Mouse (Mus musculus) midbrain, embryonic 14.5 days (tissue): ENCODE measurements at regions not wholly inside any gene's neighbourhood (a gene's known extent, or its start where the extent isn't known, plus 50 kb on each side); places are given as distances from the start of the nearest gene placed in this dataset.

Experiments
- ATAC-seq: fragments of 200-750 bp; cut with Nextera tagmentation; 2 replicates; pipeline ENCODE4 v1.8.0; 2017; ENCODE audit warnings: moderate number of reproducible peaks, moderate library complexity; ENCODE audit not compliant: low FRiP score, low TSS enrichment
- DNase-seq: peaks from one replicate; pipeline ENCODE4 v3.0.0-alpha.2; 2015
- H3K27ac ChIP-seq: fragments of 300-500 bp; sonication (generic); replicated peaks from 2 replicates; pipeline ENCODE4 v1.5.1; 2014; ENCODE audit warnings: mild to moderate bottlenecking, low read depth, low read length, moderate library complexity
- H3K27me3 ChIP-seq: fragments of 300-500 bp; sonication (generic); 2 replicates; pipeline ENCODE4 v1.6.1; 2014; ENCODE audit warnings: low read length, control low read depth, mixed read lengths; ENCODE audit not compliant: control insufficient read depth, insufficient read depth
- H3K36me3 ChIP-seq: fragments of 300-500 bp; sonication (generic); 2 replicates; pipeline ENCODE4 v1.6.1; 2014; ENCODE audit warnings: low read length, control low read depth; ENCODE audit not compliant: control insufficient read depth, insufficient read depth
- H3K4me1 ChIP-seq: fragments of 300-500 bp; sonication (generic); 2 replicates; pipeline ENCODE4 v1.6.1; 2014; ENCODE audit warnings: mild to moderate bottlenecking, antibody characterized with exemption, low read length, control low read depth; ENCODE audit not compliant: control insufficient read depth, insufficient read depth
- H3K4me2 ChIP-seq: fragments of 300-500 bp; sonication (generic); 2 replicates; pipeline ENCODE4 v1.6.1; 2014; ENCODE audit warnings: mild to moderate bottlenecking, low read length, moderate library complexity
- H3K4me3 ChIP-seq: fragments of 300-500 bp; sonication (generic); replicated peaks from 2 replicates; pipeline ENCODE4 v1.5.1; 2014; ENCODE audit warnings: low read depth, low read length
- H3K9ac ChIP-seq: fragments of 300-500 bp; sonication (generic); replicated peaks from 2 replicates; pipeline ENCODE4 v1.6.1; 2014; ENCODE audit warnings: mild to moderate bottlenecking, low read length, moderate library complexity
- H3K9me3 ChIP-seq: fragments of 300-500 bp; sonication (generic); 2 replicates; pipeline ENCODE4 v1.6.1; 2016; ENCODE audit warnings: low read length, control low read depth, mixed read lengths; ENCODE audit not compliant: control insufficient read depth
- WGBS: fragments of 180-500 bp; shearing (Covaris S2); extraction: QIAGEN DNeasy Blood & Tissue Kit; methylation state at CpG from one replicate; pipeline ENCODE4 v1.1.7; 2014; 5-methylcytosine and 5-hydroxymethylcytosine counted together

DNA sequence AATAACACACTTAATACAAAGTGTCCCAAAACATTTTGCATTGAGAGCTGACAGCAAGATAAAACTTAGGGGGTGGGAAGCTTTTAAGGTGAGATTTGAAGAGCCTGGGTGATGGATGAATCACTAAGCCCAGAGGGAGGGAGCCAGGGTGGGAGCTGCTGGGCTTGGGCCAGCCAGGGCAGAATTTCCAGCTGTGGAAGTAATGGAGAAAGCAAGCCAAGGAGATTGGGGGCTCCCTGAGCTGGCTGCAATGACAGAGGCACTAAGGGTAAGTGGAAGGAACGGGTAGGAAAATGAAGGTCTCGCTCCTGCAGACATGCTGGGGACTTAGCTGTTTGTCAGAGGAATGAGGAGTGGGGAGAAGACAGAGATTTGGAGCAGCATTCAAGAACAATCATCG, 81.2 kb downstream of the Cdca7 start:
- no peak overlapping the region for H3K9ac ChIP-seq
- ATAC-seq (no peak), DNase-seq (no peak)
- no peak overlapping the region for H3K4me3 ChIP-seq
- no peak overlapping the region for H3K4me2 ChIP-seq
- H3K36me3 ChIP-seq, result no peaks in the 10 kb centered on the region
- H3K9me3 ChIP-seq, result peaks cover 6% of the 10 kb centered on the region; the same call in 1 of the 2 replicates
- WGBS, result 51% methylated on average over 3 of the region's 3 CpGs
- 0 out of 2 replicates have a peak, but pooled peaks cover 3% of the 10 kb centered on the region for H3K27me3 ChIP-seq
- peaks cover 2% of the 10 kb centered on the region; the same call in 1 of the 2 replicates for H3K4me1 ChIP-seq
- no peak overlapping the region for H3K27ac ChIP-seq

DNA sequence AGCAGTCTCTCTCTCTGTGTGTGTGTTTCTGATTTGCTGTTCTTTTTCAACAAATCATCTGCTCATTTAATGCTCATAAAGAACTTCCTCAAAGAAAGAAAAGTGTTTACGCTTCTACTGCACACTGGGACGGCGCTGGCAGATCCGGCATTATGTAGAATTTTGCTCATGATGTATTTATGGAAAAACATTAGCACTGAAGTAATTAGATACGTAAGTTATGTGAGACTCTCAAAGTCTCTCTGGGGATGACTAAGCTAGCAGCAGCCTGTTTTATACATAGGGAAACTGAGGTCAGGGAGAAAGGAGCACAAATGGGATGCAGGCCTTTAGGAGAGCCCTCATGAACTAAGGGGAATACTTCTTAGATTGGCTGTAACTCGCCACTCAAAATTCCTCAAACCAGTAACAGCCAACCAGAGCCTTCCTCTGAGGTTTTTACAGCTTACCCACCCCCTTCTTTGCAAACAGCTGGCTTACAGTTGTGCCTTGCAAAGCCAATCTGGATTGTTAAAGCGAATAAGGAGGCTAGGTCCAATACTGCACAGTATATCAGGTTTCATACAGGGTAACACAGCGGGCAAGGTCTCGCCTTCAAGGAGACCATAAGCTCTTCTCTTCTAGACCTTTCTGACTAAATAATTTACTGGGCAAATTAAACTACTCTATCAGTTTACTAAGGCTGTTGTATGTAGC, 81.8 kb downstream of the Cdca7 start:
- peaks cover 2% of the 10 kb centered on the region; the same call in 1 of the 2 replicates for H3K4me1 ChIP-seq
- no peak overlapping the region for H3K9ac ChIP-seq
- WGBS, result 94% methylated on average over 9 of the region's 9 CpGs
- H3K9me3 ChIP-seq, result 0 out of 2 replicates have a peak, but pooled peaks cover 2% of the 10 kb centered on the region
- no peak overlapping the region for H3K27ac ChIP-seq
- DNase-seq (no peak), ATAC-seq (no peak)
- H3K27me3 ChIP-seq, result 0 out of 2 replicates have a peak, but pooled peaks cover 3% of the 10 kb centered on the region
- H3K36me3 ChIP-seq, result no peaks in the 10 kb centered on the region
- no peak overlapping the region for H3K4me2 ChIP-seq
- no peak overlapping the region for H3K4me3 ChIP-seq

DNA sequence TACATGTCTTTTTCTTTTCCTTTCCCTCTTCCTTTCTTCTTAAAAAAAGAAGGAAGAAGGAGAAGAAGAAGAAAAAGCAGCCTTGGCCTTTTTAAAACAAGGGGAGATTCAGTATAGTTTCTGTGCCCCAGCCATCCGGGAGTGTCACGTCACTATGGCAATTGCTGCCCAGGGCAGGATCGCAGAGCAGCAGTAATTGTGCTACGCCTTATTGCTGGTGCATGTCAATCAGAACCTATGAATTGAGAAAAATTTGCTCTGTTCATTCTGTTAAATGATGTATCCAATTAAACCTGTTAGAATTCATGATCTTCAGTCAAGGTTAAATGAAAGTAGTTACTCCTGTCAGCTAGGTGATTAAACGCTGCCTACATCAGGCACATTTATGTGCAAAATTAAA, 85.4 kb downstream of the Cdca7 start:
- H3K9ac ChIP-seq, result no peak overlapping the region
- 0 out of 2 replicates have a peak, but pooled peaks cover 3% of the 10 kb centered on the region for H3K27me3 ChIP-seq
- peak overlapping the region; percentile 41; the same call in 1 of the 2 replicates for H3K27ac ChIP-seq
- WGBS, result 45% methylated on average over 5 of the region's 5 CpGs
- ATAC-seq (no peak), DNase-seq (peak; percentile 50)
- H3K9me3 ChIP-seq, result no peaks in the 10 kb centered on the region
- peaks cover 2% of the 10 kb centered on the region; the same call in 1 of the 2 replicates for H3K4me1 ChIP-seq
- H3K4me2 ChIP-seq, result no peak overlapping the region
- no peaks in the 10 kb centered on the region for H3K36me3 ChIP-seq
- H3K4me3 ChIP-seq, result no peak overlapping the region

DNA sequence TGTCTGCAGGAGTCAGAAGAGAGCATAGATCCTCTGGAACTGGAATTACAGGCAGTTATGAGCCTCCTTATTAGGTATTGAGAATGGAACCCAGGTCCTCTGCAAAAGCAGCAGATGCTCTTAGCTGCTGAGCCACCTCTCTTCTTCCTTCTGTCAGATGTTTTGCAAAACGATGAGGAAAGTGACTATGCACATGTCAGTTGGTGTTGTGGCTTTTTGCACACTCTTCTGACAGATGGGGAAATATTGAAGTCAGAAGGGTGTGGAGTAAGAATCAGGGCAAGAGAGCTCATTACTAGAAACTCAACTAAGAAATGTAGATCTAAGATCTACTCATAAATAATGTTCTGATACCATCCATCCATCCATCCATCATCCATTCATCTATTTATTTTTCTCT, 102.4 kb downstream of the Cdca7 start:
- no peaks in the 10 kb centered on the region for H3K36me3 ChIP-seq
- H3K4me1 ChIP-seq, result no peaks in the 10 kb centered on the region
- H3K27me3 ChIP-seq, result no peaks in the 10 kb centered on the region
- H3K9ac ChIP-seq, result no peak overlapping the region
- no peak overlapping the region for H3K4me3 ChIP-seq
- ATAC-seq, result no peak
- H3K27ac ChIP-seq, result no peak overlapping the region
- H3K4me2 ChIP-seq, result no peak overlapping the region
- H3K9me3 ChIP-seq, result no peaks in the 10 kb centered on the region
- 86% methylated on average over 1 of the region's 1 CpGs for WGBS
- DNase-seq, result no peak

DNA sequence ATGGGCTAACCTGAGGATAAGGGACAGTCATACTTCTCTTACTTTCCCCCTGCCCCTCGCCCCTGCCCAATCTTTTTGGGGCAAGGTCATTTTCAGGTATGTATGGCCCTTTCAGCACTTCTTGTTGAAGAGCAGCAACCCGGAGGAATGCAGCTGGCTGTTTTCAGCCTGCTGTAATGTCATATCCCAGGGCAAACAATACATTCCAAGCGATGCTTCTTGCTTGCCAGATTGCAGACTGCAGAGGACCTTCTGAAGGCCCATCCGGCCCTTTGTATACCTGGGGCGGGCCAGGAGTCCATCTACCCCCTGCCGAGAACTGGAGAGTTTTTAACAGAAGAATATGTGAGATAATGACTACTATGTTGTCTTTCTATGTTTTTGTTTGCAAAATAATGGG, 105.2 kb downstream of the Cdca7 start:
- Histone ChIP-seq H3K27ac (no peak overlapping the region), H3K4me3 (no peak overlapping the region), H3K36me3 (no peaks in the 10 kb centered on the region), H3K4me1 (no peaks in the 10 kb centered on the region), H3K9me3 (no peaks in the 10 kb centered on the region), H3K9ac (no peak overlapping the region), H3K27me3 (no peaks in the 10 kb centered on the region), H3K4me2 (no peak overlapping the region)
- 91% methylated on average over 6 of the region's 6 CpGs for WGBS
- DNase-seq (no peak), ATAC-seq (no peak)

DNA sequence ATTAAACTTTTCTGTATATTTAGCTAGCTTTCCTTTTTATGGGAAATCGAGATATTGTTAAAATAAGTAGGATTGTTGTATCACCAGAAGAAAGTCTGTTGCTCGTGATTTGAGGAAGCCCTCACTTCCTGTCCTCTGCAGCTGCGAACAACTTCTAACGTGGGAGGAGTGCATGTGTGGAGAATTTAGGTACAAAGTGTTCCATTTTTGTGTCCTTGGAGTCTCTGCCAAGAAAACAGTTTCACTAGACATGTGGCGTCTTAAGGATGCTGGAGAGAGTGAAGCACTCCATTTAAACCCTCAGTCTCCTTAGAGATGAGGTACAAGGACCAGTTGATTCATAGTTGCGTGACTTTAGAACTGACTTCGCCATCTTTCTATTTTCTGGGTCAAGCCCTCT, 112.9 kb downstream of the Cdca7 start:
- no peak for ATAC-seq
- Histone ChIP-seq H3K4me2 (no peak overlapping the region), H3K36me3 (no peaks in the 10 kb centered on the region), H3K27ac (no peak overlapping the region), H3K4me1 (peaks cover 11% of the 10 kb centered on the region), H3K9ac (no peak overlapping the region), H3K4me3 (no peak overlapping the region), H3K9me3 (no peaks in the 10 kb centered on the region), H3K27me3 (peaks cover 17% of the 10 kb centered on the region)
- no peak for DNase-seq
- WGBS, result 85% methylated on average over 7 of the region's 7 CpGs

DNA sequence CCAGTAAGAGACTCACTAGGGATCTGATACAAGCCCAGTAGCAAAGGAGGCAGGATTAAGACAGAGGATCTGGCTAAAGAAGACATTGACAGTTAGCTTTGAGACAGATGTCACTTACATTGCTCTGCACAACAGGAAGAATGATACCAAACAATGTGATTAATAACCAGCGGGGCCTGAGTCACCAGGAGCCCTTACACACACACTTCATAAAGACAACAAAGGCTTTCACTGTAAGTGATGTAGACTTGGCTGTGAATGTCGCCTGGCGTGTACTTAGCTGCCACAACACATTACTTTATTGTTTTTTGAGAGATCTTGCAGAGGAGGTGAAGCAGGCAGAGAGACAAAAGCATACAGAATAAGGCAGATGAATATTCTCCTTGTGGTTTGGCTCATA, 116.1 kb downstream of the Cdca7 start:
- Histone ChIP-seq H3K4me3 (no peak overlapping the region), H3K9ac (no peak overlapping the region), H3K36me3 (no peaks in the 10 kb centered on the region), H3K27me3 (peaks cover 22% of the 10 kb centered on the region), H3K27ac (no peak overlapping the region), H3K4me2 (no peak overlapping the region), H3K4me1 (peaks cover 11% of the 10 kb centered on the region), H3K9me3 (no peaks in the 10 kb centered on the region)
- ATAC-seq, result no peak
- DNase-seq, result peak; percentile 42
- 7% methylated on average over 3 of the region's 3 CpGs for WGBS

DNA sequence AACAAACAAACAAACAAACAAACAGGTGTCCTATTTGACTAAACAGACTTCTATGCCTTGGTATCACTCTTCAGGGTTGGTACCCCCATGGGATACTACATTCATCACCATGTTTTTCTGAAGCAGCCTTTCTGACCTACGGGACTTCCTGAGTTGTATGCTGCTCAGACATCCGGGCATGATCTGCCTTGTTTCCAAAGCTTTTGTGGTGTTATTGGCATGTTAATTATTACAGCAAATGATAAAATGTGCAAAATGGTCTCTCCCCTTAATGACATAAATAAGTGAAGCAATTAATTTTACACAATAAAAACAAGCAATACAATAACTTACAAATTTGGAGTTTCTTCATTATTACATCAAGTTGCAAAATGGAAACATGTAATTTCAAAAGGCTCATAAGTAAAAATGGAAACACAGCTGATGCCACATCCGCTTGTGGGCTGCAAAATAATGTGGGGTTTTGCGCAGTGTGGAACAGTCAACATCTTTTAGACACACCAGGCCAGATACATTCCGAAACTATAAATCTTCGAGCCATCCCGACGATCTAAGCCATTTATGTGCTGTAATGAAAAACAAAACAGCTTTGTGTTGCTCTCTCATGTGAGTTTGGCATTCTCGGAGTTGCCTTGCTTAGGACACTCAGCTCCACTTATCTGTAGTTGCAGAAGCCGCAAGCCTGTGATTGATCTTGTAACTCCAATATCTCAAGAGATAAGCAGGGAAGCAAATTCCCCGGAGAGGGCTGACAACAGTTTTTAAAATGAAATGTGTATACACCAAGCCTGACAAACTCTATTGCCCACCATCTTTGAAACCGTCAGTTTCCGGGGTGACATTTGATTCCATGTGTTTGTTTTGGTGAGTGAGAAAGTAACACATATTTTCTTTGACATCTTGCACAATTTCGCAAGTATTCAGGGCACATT, 121.3 kb downstream of the Cdca7 start:
- H3K9ac ChIP-seq, result no peak overlapping the region
- no peak overlapping the region for H3K4me3 ChIP-seq
- 40% methylated on average over 14 of the region's 14 CpGs for WGBS
- 0 out of 2 replicates have a peak overlapping the region, but pooled peaks have one; percentile 20 for H3K27ac ChIP-seq
- H3K4me2 ChIP-seq, result peak overlapping the region; percentile 16
- ATAC-seq (no peak), DNase-seq (peak; percentile 55)
- H3K27me3 ChIP-seq, result peaks cover 8% of the 10 kb centered on the region; the same call in 1 of the 2 replicates
- no peaks in the 10 kb centered on the region for H3K36me3 ChIP-seq
- H3K4me1 ChIP-seq, result peaks cover 17% of the 10 kb centered on the region
- no peaks in the 10 kb centered on the region for H3K9me3 ChIP-seq
